Mouse (Mus musculus): ENCODE results near the gene Cxcl12.

DNA sequence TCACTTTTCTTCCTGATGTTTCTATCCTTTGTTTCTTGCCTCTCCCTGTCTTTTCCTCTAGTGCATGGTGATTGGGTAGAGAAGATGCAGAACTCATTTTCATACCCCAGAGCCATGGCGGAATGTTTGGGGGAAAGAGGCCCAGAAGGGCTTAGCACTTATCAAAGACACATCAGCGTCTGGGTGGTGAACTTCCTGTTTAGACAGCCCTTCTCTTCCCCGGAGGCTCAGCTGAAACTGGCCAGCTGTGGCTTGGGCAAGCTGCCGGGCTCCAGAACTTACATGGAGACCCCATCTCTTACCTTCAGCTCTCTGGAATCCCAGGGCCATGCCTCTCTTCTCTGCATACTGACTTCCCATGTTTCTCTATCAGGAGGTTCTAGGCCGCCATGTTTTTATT lies 32.6 kb downstream of the Cxcl12 start:
- TF ChIP-seq POLR2A (IDR thresholded peaks at IDR 0.05; ENCODE audit: low read depth, low read length) (no peak), CTCF (IDR thresholded peaks at IDR 0.05; ENCODE audit: extremely low read depth, insufficient read depth, insufficient read length, insufficient replicate concordance) (no peak)
